Mouse (Mus musculus) limb, embryonic 11.5 days (tissue): ENCODE measurements around the gene Xlr5c. TPM values are rescaled to one million over a fixed set of nuclear protein-coding genes. Genes with fewer than 3 reads are reported as not detected.
"Not testable (repeated sequence)": the region's sequence is repeated elsewhere in the genome, so short reads cannot be mapped to it uniquely, and the experiment has no call there.

ENCODE experiments used
- ATAC-seq: fragments of 200-750 bp; cut with Nextera tagmentation; 2 replicates; pipeline ENCODE4 v1.8.0; 2017; ENCODE audit warnings: low read depth; ENCODE audit not compliant: insufficient number of reproducible peaks, low FRiP score, low TSS enrichment
- DNase-seq: peaks from one replicate; pipeline ENCODE4 v3.0.0-alpha.2; 2015; ENCODE audit warnings: low spot score
- H3K27ac ChIP-seq: fragments of 300-500 bp; sonication (generic); replicated peaks from 2 replicates; pipeline ENCODE4 v1.5.1; 2014; ENCODE audit warnings: low read depth, mild to moderate bottlenecking, low read length
- H3K27me3 ChIP-seq: fragments of 300-500 bp; sonication (generic); 2 replicates; pipeline ENCODE4 v1.6.1; 2014; ENCODE audit warnings: mild to moderate bottlenecking, low read length, mixed read lengths; ENCODE audit not compliant: control insufficient read depth, insufficient read depth
- H3K36me3 ChIP-seq: fragments of 300-500 bp; sonication (generic); 2 replicates; pipeline ENCODE4 v1.6.1; 2014; ENCODE audit warnings: mild to moderate bottlenecking, low read length, moderate library complexity, mixed read lengths; ENCODE audit not compliant: control insufficient read depth, insufficient read depth
- H3K4me1 ChIP-seq: fragments of 300-500 bp; sonication (generic); 2 replicates; pipeline ENCODE4 v1.6.1; 2014; ENCODE audit warnings: low read length, mixed read lengths; ENCODE audit not compliant: control insufficient read depth, insufficient read depth
- H3K4me2 ChIP-seq: fragments of 300-500 bp; sonication (generic); 2 replicates; pipeline ENCODE4 v1.6.1; 2014; ENCODE audit warnings: low read depth, mild to moderate bottlenecking, moderate library complexity; ENCODE audit not compliant: severe bottlenecking
- H3K4me3 ChIP-seq: fragments of 300-500 bp; sonication (generic); 2 replicates; pipeline ENCODE4 v1.5.1; 2014; ENCODE audit warnings: low read depth, low read length
- H3K9ac ChIP-seq: fragments of 300-500 bp; sonication (generic); 2 replicates; pipeline ENCODE4 v1.6.1; 2014; ENCODE audit warnings: mild to moderate bottlenecking, low read length
- H3K9me3 ChIP-seq: fragments of 300-500 bp; sonication (generic); 2 replicates; pipeline ENCODE4 v1.6.1; 2016; ENCODE audit warnings: low read length; ENCODE audit not compliant: control insufficient read depth
- WGBS: fragments of 180-500 bp; shearing (Covaris S2); extraction: QIAGEN DNeasy Blood & Tissue Kit; methylation state at CpG from one replicate; pipeline ENCODE4 v1.1.7; 2014; 5-methylcytosine and 5-hydroxymethylcytosine counted together
- polyA plus RNA-seq: library from polyadenylated mRNA; unstranded; fragments of >200 nt; fragmentation: Nextera tagmentation; extraction: Ambion mirVana; gene quantifications from 2 replicates; pipeline ENCODE4 v1.2.1, GENCODE M21; 2014

Xlr5c gene
- polyA plus RNA-seq, 1 experiment from 2014 or later: not detected

- DNase-seq, H3K9me3 ChIP-seq, H3K27me3 ChIP-seq, H3K36me3 ChIP-seq, H3K4me1 ChIP-seq, ATAC-seq, H3K27ac ChIP-seq, H3K4me2 ChIP-seq, H3K9ac ChIP-seq, H3K4me3 ChIP-seq: not testable (repeated sequence)
- 73% methylated on average over 7 of the region's 10 CpGs for WGBS
Measured at GRCm38 (mm10) chrX:73295745-73296144, 3.0 kb upstream of the Xlr5c start.

GRCm38 (mm10) chrX:73265270-73265669 lies 27.5 kb downstream of the Xlr5c start, which contains the start of gene Xlr3c:
Xlr3c (minus strand) TSS chrX:73265390.
- DNase-seq, H3K27ac ChIP-seq, H3K9me3 ChIP-seq, H3K4me2 ChIP-seq, H3K4me3 ChIP-seq, H3K4me1 ChIP-seq, H3K36me3 ChIP-seq, H3K9ac ChIP-seq, ATAC-seq, H3K27me3 ChIP-seq: not testable (repeated sequence)
- 94% methylated on average over 14 of the region's 14 CpGs for WGBS

GRCm38 (mm10) chrX:73262428-73262827 lies 30.3 kb downstream of the Xlr5c start:
- H3K4me2 ChIP-seq, H3K9ac ChIP-seq, H3K4me1 ChIP-seq, H3K9me3 ChIP-seq, H3K36me3 ChIP-seq, H3K4me3 ChIP-seq, DNase-seq, H3K27me3 ChIP-seq, H3K27ac ChIP-seq, ATAC-seq: not testable (repeated sequence)
- 84% methylated on average over 1 of the region's 2 CpGs for WGBS

- H3K4me3 ChIP-seq, ATAC-seq: not testable (repeated sequence)
- WGBS: 87% methylated on average over 12 of the region's 14 CpGs
Measured at GRCm38 (mm10) chrX:73242821-73243325, 49.9 kb downstream of the Xlr5c start, which contains the start of gene Xlr4c. Xlr4c (minus strand) TSS chrX:73243130.

More at GRCm38 (mm10) chrX:73242821-73243325, 49.9 kb downstream of the Xlr5c start, which contains the start of gene Xlr4c:
- H3K4me1 ChIP-seq, H3K27me3 ChIP-seq, DNase-seq, H3K9me3 ChIP-seq, H3K9ac ChIP-seq, H3K4me2 ChIP-seq, H3K27ac ChIP-seq, H3K36me3 ChIP-seq: not testable (repeated sequence)

Other genes with a start within 250 kb of the Xlr5c start
- gene Pnma3, start 228.2 kb downstream of the Xlr5c start, polyA plus RNA-seq: 0.07 and 0.15 TPM in 2 replicates
- 0.43 and 1.5 TPM in 2 replicates for gene Xlr4a, start 210.5 kb downstream of the Xlr5c start, polyA plus RNA-seq
- 3.5 and 3.7 TPM in 2 replicates for gene Xlr3a, start 195.9 kb downstream of the Xlr5c start, polyA plus RNA-seq
- not detected in 2 replicates for gene Gm14685, start 175.9 kb downstream of the Xlr5c start, polyA plus RNA-seq
- not detected in 2 replicates for gene Xlr5b, start 144.2 kb downstream of the Xlr5c start, polyA plus RNA-seq
- gene DXBay18, start 143.5 kb downstream of the Xlr5c start, polyA plus RNA-seq: not detected in 2 replicates
- gene Spin2d, start 116.0 kb downstream of the Xlr5c start, polyA plus RNA-seq: not detected in 2 replicates
- gene Xlr3b, start 100.8 kb downstream of the Xlr5c start, polyA plus RNA-seq: 14.6 and 16.8 TPM in 2 replicates
- gene Xlr4b, start 78.6 kb downstream of the Xlr5c start, polyA plus RNA-seq: 0.51 and 0.91 TPM in 2 replicates
- gene F8a, start 64.7 kb downstream of the Xlr5c start, polyA plus RNA-seq: 7.5 and 9.2 TPM in 2 replicates
- gene Xlr4c, start 49.8 kb downstream of the Xlr5c start, polyA plus RNA-seq: not detected in 2 replicates
- 0.12 and 0.17 TPM in 2 replicates for gene Xlr3c, start 27.6 kb downstream of the Xlr5c start, polyA plus RNA-seq
- not detected in 2 replicates for gene Xlr5a, start within 50 bp of the Xlr5c start, polyA plus RNA-seq
- not detected in 2 replicates for gene Gm45015, start 43.9 kb upstream of the Xlr5c start, polyA plus RNA-seq
- gene Zfp275, start 49.6 kb upstream of the Xlr5c start, polyA plus RNA-seq: 21.6 and 24.9 TPM in 2 replicates
- gene Gm18336, start 105.8 kb upstream of the Xlr5c start, polyA plus RNA-seq: not detected in 2 replicates
- 0.19 and 0.27 TPM in 2 replicates for gene Zfp92, start 118.1 kb upstream of the Xlr5c start, polyA plus RNA-seq
- not detected in 2 replicates for gene Trex2, start 142.4 kb upstream of the Xlr5c start, polyA plus RNA-seq
- 95.0 and 99.5 TPM in 2 replicates for gene Haus7, start 166.1 kb upstream of the Xlr5c start, polyA plus RNA-seq
- 22.0 and 23.1 TPM in 2 replicates for gene Bgn, start 190.6 kb upstream of the Xlr5c start, polyA plus RNA-seq
- gene Atp2b3, start 210.1 kb upstream of the Xlr5c start, polyA plus RNA-seq: 0.04 and 0.11 TPM in 2 replicates